Mouse (Mus musculus) hindbrain, embryonic 13.5 days (tissue): ENCODE results near the gene Htra1. TPM values are rescaled to one million over a fixed set of nuclear protein-coding genes. Genes with fewer than 3 reads are reported as not detected.
A peak's percentile ranks its signal among the peaks of the same experiment; 100 is the strongest.

Experiments
- ATAC-seq: fragments of 200-750 bp; cut with Nextera tagmentation; 2 replicates; pipeline ENCODE4 v1.8.0; 2017; ENCODE audit warnings: moderate TSS enrichment; ENCODE audit not compliant: low FRiP score
- H3K27ac ChIP-seq: fragments of 300-500 bp; sonication (generic); 2 replicates; pipeline ENCODE4 v1.5.1; 2015; ENCODE audit warnings: inconsistent platforms, mild to moderate bottlenecking, moderate library complexity
- H3K27me3 ChIP-seq: fragments of 300-500 bp; sonication (generic); 2 replicates; pipeline ENCODE4 v1.6.1; 2015; ENCODE audit warnings: mild to moderate bottlenecking, inconsistent platforms
- H3K36me3 ChIP-seq: fragments of 300-500 bp; sonication (generic); 2 replicates; pipeline ENCODE4 v1.6.1; 2015; ENCODE audit warnings: mild to moderate bottlenecking, inconsistent platforms
- H3K4me1 ChIP-seq: fragments of 300-500 bp; sonication (generic); replicated peaks from 2 replicates; pipeline ENCODE4 v1.6.1; 2015; ENCODE audit warnings: inconsistent platforms
- H3K4me2 ChIP-seq: fragments of 300-500 bp; sonication (generic); 2 replicates; pipeline ENCODE4 v1.6.1; 2015; ENCODE audit warnings: inconsistent platforms, mild to moderate bottlenecking, moderate library complexity
- H3K4me3 ChIP-seq: fragments of 300-500 bp; sonication (generic); 2 replicates; pipeline ENCODE4 v1.5.1; 2015; ENCODE audit warnings: mild to moderate bottlenecking, inconsistent platforms
- H3K9ac ChIP-seq: fragments of 300-500 bp; sonication (generic); 2 replicates; pipeline ENCODE4 v1.6.1; 2015; ENCODE audit warnings: mild to moderate bottlenecking, inconsistent platforms
- H3K9me3 ChIP-seq: fragments of 300-500 bp; sonication (generic); 2 replicates; pipeline ENCODE4 v1.6.1; 2016; ENCODE audit warnings: inconsistent platforms
- WGBS: fragments of 180-500 bp; shearing (Covaris S2); methylation state at CpG from one replicate; pipeline ENCODE4 v1.1.7; 2015; 5-methylcytosine and 5-hydroxymethylcytosine counted together
- polyA plus RNA-seq: library from polyadenylated mRNA; unstranded; fragments of >200 nt; fragmentation: Nextera tagmentation; extraction: Ambion mirVana; gene quantifications from 2 replicates; pipeline ENCODE4 v1.2.1, GENCODE M21; 2015

Gene Htra1
- polyA plus RNA-seq, 1 experiment from 2014 or later: 15.4 TPM

DNA sequence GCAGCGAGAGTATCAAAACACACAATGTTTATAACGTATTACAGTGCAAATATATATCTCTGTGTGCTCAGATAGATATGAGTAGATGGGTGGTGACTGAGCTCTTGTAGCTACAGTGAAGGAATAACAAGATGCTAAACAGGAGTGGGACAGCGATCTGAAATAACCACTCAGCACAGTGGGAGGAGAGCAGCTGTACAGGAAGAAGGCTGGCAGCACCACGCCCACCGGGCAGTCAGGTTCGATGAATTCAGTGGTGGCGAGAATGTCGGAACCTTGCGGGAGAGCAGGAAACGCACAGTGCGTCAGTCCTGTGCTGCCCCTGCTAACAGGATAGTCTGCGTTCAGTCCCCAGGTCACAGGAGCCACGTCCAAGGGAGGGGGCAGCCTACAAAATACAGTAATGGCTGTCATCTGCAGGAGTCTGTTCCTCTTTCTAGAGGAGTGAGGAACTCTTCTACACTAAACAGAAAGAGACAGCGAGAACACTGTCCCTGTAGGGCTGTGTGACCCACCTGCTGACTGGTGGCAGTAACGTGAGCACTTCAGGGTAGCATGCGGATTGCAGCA lies 32.3 kb upstream of the Htra1 start:
- no peaks in the 10 kb centered on the region for H3K4me1 ChIP-seq
- no peak overlapping the region for H3K4me3 ChIP-seq
- 93% methylated on average over 16 of the region's 16 CpGs for WGBS
- no peak overlapping the region for H3K9ac ChIP-seq
- no peak for ATAC-seq
- no peaks in the 10 kb centered on the region for H3K9me3 ChIP-seq
- no peak overlapping the region for H3K4me2 ChIP-seq
- no peak overlapping the region for H3K27ac ChIP-seq
- H3K27me3 ChIP-seq: no peaks in the 10 kb centered on the region
- H3K36me3 ChIP-seq: peaks cover 44% of the 10 kb centered on the region

DNA sequence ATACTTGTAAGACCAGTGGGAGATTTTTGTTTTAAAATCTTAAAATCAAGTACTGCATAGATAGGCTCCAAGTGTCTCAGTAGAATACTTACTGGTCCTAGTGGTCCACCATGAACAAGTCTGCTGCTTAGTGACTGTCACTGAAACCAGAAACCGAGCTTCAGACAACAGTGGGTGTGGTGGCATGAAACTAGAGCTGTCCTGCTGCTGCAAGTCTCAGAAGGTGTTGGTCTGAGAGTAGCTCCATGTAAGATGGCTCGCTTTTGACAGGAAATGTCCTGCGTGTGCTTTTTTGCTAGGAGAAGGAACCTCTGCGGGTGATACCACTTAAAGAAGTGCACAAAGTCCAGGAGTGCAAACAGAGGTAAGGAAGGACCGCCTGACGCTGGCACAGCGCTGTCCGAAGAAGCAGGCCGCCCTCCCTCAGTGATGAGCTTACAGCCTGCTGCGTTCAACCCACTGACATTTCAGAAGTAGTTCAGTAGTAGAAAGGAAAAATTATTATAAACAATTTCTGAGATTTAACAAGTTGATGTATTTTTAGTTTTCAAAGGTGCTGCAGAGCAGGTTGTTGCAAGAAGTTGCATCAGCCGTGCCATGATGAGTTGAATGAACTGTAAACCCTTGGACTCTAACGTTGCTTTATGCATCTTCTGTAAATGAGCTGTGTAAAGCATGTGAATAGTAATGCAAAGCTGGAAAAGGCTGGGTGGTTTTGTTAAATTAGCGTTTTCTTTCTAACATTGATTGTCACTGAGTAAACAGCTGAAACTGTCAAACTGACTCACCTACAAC lies 31.1 kb upstream of the Htra1 start:
- Histone ChIP-seq H3K4me3 (no peak overlapping the region), H3K36me3 (peaks cover 51% of the 10 kb centered on the region), H3K4me2 (no peak overlapping the region), H3K27me3 (no peaks in the 10 kb centered on the region), H3K9ac (no peak overlapping the region), H3K9me3 (no peaks in the 10 kb centered on the region), H3K27ac (no peak overlapping the region), H3K4me1 (no peaks in the 10 kb centered on the region)
- no peak for ATAC-seq
- 95% methylated on average over 13 of the region's 13 CpGs for whole genome bisulfite sequencing

DNA sequence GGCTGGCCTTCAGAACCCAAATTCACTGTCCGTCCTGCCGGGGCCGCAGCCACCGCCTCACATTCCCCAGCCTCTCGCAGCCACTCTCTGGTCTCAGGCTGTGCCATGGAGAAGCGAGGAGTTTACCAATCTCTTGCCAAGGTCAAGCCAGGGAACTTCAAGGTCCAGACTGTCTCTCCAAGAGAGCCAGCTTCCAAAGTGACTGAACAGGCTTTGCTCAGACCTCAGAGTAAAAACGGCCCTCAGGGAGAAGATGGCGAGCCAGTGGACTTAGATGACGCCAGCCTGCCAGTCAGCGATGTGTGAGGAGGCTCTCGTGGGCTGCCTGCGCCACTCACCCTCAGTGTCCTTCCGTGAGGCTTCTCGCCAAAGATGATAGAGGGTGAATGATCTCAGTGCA lies 25.1 kb upstream of the Htra1 start:
- Histone ChIP-seq H3K36me3 (peaks cover 42% of the 10 kb centered on the region), H3K4me3 (no peak overlapping the region), H3K9ac (no peak overlapping the region), H3K4me2 (no peak overlapping the region), H3K9me3 (no peaks in the 10 kb centered on the region), H3K27ac (no peak overlapping the region), H3K27me3 (no peaks in the 10 kb centered on the region), H3K4me1 (no peaks in the 10 kb centered on the region)
- ATAC-seq: no peak
- 93% methylated on average over 14 of the region's 14 CpGs for WGBS

- no peak overlapping the region for H3K9ac ChIP-seq
- ATAC-seq: no peak
- no peaks in the 10 kb centered on the region for H3K4me1 ChIP-seq
- no peaks in the 10 kb centered on the region for H3K27me3 ChIP-seq
- no peak overlapping the region for H3K4me3 ChIP-seq
- WGBS: 59% methylated on average over 5 of the region's 5 CpGs
- H3K9me3 ChIP-seq: no peaks in the 10 kb centered on the region
- no peak overlapping the region for H3K4me2 ChIP-seq
- H3K36me3 ChIP-seq: peaks cover 21% of the 10 kb centered on the region
- no peak overlapping the region for H3K27ac ChIP-seq
Measured at GRCm38 (mm10) chr7:130914693-130915363, 21.1 kb upstream of the Htra1 start.

DNA sequence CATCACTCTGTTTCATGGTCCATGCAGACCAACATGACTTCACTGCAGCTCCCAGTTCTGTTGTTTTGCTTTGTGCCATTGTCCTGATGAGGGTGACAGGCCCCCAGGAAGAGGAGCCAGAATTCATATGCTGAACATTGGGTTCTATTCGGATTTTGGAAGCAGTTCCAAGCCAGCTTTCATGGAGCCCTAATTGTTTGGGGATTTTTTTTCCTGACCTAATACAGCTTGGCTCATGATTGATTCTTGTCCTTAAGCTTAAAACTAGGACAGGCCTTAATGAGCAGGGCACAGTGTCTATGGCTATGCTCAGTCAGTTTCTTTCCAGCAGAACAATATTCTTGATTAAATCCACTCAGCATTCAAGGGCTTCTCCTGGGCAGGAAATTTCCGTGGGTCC lies 17.7 kb upstream of the Htra1 start:
- no peak for ATAC-seq
- H3K9ac ChIP-seq: no peak overlapping the region
- 65% methylated on average over 2 of the region's 2 CpGs for WGBS
- no peak overlapping the region for H3K4me3 ChIP-seq
- H3K27ac ChIP-seq: no peak overlapping the region
- H3K36me3 ChIP-seq: peaks cover 5% of the 10 kb centered on the region
- H3K4me2 ChIP-seq: no peak overlapping the region
- H3K9me3 ChIP-seq: no peaks in the 10 kb centered on the region
- no peaks in the 10 kb centered on the region for H3K4me1 ChIP-seq
- H3K27me3 ChIP-seq: no peaks in the 10 kb centered on the region

GRCm38 (mm10) chr7:130922981-130923731 lies 12.8 kb upstream of the Htra1 start:
- Histone ChIP-seq H3K9me3 (no peaks in the 10 kb centered on the region), H3K9ac (no peak overlapping the region), H3K4me2 (no peak overlapping the region), H3K27ac (no peak overlapping the region), H3K4me3 (no peak overlapping the region), H3K4me1 (no peaks in the 10 kb centered on the region), H3K36me3 (no peaks in the 10 kb centered on the region), H3K27me3 (no peaks in the 10 kb centered on the region)
- WGBS: 66% methylated on average over 13 of the region's 13 CpGs
- ATAC-seq: no peak

DNA sequence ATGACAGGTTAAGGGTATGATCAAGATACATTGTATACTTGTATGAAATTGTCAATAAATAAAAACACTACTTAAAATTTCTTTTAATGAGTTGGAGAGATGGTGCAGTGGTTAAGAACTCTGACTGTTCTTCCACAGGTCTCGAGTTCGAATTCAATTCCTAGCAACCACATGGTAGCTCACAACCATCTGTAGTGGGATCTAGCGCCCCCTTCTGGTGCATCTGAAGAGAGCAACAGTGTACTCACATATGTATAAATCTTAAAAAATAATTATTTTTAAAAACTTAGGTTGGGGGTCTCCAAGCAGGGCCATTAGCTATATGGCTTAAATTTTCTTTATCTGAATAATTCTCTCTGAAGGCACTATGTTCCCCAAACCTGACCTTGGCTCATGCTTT lies 5.5 kb upstream of the Htra1 start:
- Histone ChIP-seq H3K4me3 (no peak overlapping the region), H3K36me3 (no peaks in the 10 kb centered on the region), H3K4me2 (no peak overlapping the region), H3K27me3 (peaks cover 39% of the 10 kb centered on the region), H3K9me3 (no peaks in the 10 kb centered on the region), H3K4me1 (peaks cover 5% of the 10 kb centered on the region), H3K27ac (no peak overlapping the region), H3K9ac (no peak overlapping the region)
- 67% methylated on average over 3 of the region's 3 CpGs for WGBS
- ATAC-seq: no peak

- no peak for ATAC-seq
- H3K4me2 ChIP-seq: no peak overlapping the region
- peaks cover 64% of the 10 kb centered on the region for H3K27me3 ChIP-seq
- no peaks in the 10 kb centered on the region for H3K9me3 ChIP-seq
- H3K36me3 ChIP-seq: no peaks in the 10 kb centered on the region
- H3K9ac ChIP-seq: no peak overlapping the region
- peaks cover 24% of the 10 kb centered on the region for H3K4me1 ChIP-seq
- H3K4me3 ChIP-seq: no peak overlapping the region
- 86% methylated on average over 9 of the region's 9 CpGs for WGBS
- H3K27ac ChIP-seq: no peak overlapping the region
Measured at GRCm38 (mm10) chr7:130932921-130933320, 3.0 kb upstream of the Htra1 start.

DNA sequence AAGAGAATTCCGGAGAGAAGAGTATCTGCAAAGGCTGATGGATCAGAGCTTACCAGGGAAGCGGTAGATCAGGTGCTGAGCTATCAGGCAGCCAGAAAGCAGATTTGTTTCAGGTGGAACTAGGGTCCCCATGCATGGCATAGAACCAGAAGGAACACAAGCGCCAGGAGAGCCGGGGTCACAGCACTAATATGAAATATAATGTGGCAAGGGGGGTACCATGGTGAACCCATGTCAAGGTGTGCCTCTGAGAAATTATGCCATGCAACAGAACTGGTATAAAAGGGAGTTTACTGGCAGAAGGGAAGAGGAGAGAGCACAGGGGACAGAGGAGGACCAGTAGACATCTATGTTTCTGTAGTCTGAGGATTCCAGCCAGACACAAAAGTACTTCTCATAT lies 1.3 kb upstream of the Htra1 start:
- Histone ChIP-seq H3K27me3 (peaks cover 79% of the 10 kb centered on the region), H3K4me2 (no peak overlapping the region), H3K9me3 (no peaks in the 10 kb centered on the region), H3K4me3 (no peak overlapping the region), H3K27ac (no peak overlapping the region), H3K9ac (no peak overlapping the region), H3K4me1 (peaks cover 24% of the 10 kb centered on the region), H3K36me3 (no peaks in the 10 kb centered on the region)
- no peak for ATAC-seq
- 86% methylated on average over 4 of the region's 4 CpGs for WGBS

DNA sequence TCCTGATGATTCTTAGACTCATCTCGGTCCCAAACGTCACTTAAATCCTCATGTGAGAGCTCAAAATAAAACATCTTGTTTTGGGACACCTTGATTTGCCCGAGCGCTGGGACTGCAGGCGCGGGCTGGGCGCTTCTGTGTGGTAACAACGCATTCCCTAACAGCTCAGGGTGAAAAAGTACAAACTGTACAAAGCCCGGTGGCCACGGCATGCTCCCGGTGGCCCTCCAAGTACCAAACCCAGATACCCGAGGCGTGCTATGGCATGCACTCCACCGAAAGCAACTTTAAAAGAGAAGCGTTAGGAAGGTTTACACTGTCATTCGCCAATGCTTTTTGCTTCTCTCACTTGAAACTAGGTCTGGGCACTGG lies 504 bp upstream of the Htra1 start:
- H3K36me3 ChIP-seq: no peaks in the 10 kb centered on the region
- no peak for ATAC-seq
- H3K27ac ChIP-seq: no peak overlapping the region
- peak overlapping the region; percentile 51 for H3K4me3 ChIP-seq
- 0 out of 2 replicates have a peak overlapping the region, but pooled peaks have one; percentile 63 for H3K9ac ChIP-seq
- peaks cover 82% of the 10 kb centered on the region for H3K27me3 ChIP-seq
- peaks cover 24% of the 10 kb centered on the region for H3K4me1 ChIP-seq
- no peaks in the 10 kb centered on the region for H3K9me3 ChIP-seq
- WGBS: 13% methylated on average over 16 of the region's 16 CpGs
- peak overlapping the region; percentile 71 for H3K4me2 ChIP-seq

DNA sequence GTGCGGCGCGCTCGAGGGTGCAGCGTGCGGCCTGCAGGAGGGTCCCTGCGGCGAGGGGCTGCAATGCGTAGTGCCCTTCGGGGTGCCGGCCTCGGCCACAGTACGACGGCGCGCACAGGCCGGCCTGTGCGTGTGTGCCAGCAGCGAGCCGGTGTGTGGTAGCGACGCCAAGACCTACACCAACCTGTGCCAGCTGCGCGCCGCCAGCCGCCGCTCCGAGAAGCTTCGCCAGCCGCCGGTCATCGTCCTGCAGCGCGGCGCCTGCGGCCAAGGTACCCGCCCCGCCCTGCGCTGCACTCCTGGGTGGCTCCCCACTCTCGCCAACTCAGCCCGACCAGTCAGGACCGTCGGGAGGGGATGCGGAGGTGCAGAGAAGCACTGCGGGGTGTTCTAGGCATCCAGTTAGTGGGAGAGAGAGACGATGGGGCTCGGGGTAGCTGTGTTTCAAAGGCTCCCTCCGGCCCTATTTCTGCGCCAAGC lies 601 bp downstream of the Htra1 start:
- WGBS: 1% methylated on average over 48 of the region's 49 CpGs
- peak overlapping the region; percentile 71 for H3K4me2 ChIP-seq
- no peak overlapping the region for H3K27ac ChIP-seq
- H3K27me3 ChIP-seq: peaks cover 82% of the 10 kb centered on the region
- H3K4me3 ChIP-seq: peak overlapping the region; percentile 51
- H3K4me1 ChIP-seq: peaks cover 24% of the 10 kb centered on the region
- H3K9me3 ChIP-seq: no peaks in the 10 kb centered on the region
- H3K36me3 ChIP-seq: no peaks in the 10 kb centered on the region
- peak overlapping the region; percentile 63 for H3K9ac ChIP-seq
- ATAC-seq: 0 out of 2 replicates have a peak, but pooled peaks have one; percentile 21

DNA sequence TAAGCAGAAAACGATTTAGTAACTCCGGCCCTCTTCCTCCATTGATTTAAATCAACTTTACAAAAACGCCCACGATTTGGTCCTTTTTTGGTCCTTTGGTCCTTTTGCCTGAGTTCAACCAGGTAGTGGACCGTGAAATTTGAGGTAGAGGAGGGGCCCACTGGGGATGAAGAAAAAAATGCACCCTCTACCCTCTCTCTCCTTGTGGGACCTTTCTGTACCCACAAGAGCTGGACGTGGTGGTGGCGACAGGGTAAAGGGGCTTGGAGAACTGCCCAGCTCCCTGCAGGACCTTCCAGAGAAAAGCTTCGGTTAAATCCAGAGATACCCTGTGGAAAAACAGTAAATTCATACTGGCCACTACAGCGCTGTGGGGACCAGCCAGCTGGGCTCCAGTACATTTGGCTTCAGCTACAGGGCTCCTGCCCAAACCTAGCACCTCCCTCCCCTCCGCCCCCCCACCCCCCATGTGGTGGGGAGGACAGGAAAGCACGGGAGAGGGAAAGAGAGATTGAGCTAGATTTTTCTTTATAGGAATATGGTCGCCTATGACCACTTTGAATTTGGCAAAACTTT lies 1.4 kb downstream of the Htra1 start:
- H3K4me2 ChIP-seq: no peak overlapping the region
- H3K4me3 ChIP-seq: peak overlapping the region; percentile 51; the same call in 1 of the 2 replicates
- H3K9me3 ChIP-seq: no peaks in the 10 kb centered on the region
- H3K4me1 ChIP-seq: peaks cover 24% of the 10 kb centered on the region
- H3K36me3 ChIP-seq: no peaks in the 10 kb centered on the region
- WGBS: 30% methylated on average over 12 of the region's 12 CpGs
- H3K27me3 ChIP-seq: peaks cover 79% of the 10 kb centered on the region
- no peak for ATAC-seq
- no peak overlapping the region for H3K27ac ChIP-seq
- no peak overlapping the region for H3K9ac ChIP-seq
